8 mouse cellular contexts compared by ENCODE assay signal in the genomic region with DNA sequence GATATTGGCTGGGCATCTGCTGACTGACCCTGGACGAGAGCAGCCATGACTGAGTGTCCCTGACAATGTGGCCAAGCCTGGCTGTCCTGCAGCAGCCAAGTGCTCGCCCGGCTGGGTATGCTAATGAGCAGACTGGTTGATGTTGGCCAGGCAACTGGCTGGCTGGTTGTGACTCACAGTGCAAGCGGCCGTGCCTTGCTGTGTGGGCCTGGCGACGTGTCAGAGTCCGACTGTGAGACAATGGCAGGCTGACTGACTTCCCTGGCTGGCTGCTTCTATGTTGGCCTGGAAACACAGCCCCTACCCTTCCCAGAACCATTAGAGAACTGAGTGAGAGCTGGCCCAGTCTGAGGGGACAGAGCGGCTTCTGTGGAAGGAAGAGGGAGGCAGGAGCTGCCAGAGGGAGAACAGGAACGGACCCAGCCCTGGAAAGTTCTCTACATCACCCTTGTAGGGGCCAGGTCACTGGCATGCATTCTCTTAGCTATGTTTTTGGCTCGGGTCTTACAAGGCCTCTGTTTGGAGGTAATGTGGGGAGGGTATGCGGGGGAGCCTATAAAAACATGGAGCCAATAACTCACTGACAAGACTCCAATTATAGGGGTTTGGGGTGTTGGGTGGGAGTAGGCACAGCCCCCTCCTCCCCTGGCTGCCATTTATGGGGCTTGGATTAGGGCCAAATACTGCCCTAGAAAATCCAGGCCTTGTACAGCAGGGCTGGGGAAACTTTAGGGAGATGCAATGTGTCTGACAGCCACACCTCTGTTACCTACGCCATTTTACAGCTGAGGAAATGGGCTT.
DNase-seq lines count a peak whose midpoint lies in the region; ATAC-seq lines count a peak whose summit lies in the region.

No protein-coding gene starts in this region.

- no peaks in the 10 kb centered on the region for H3K27me3 ChIP-seq in forebrain, embryonic 11.5 days (ENCODE audit: control insufficient read depth, insufficient read depth, low read length)
- H3K27me3 ChIP-seq in heart, embryonic 13.5 days (replicated peaks) = no peaks in the 10 kb centered on the region
- no peaks in the 10 kb centered on the region for H3K27me3 ChIP-seq in kidney, embryonic 16.5 days (ENCODE audit: insufficient read depth, low read length)
- H3K27me3 ChIP-seq in limb, embryonic 11.5 days (ENCODE audit: control insufficient read depth, insufficient read depth, low read length) = no peaks in the 10 kb centered on the region
- peaks cover 17% of the 10 kb centered on the region for H3K27me3 ChIP-seq in neural tube, embryonic 15.5 days (replicated peaks)

- no peak overlapping the region for H3K9ac ChIP-seq in forebrain, embryonic 11.5 days (ENCODE audit: low read length)
- peak overlapping the region; percentile 6; the same call in 1 of the 2 replicates for H3K9ac ChIP-seq in heart, embryonic 13.5 days
- H3K9ac ChIP-seq in kidney, embryonic 16.5 days (replicated peaks; ENCODE audit: low read length) = no peak overlapping the region
- peak overlapping the region; percentile 34 for H3K9ac ChIP-seq in limb, embryonic 11.5 days (ENCODE audit: low read length)
- no peak overlapping the region for H3K9ac ChIP-seq in neural tube, embryonic 15.5 days (replicated peaks)

- no peaks in the 10 kb centered on the region for H3K9me3 ChIP-seq in forebrain, embryonic 11.5 days (ENCODE audit: control insufficient read depth, low read length)
- no peaks in the 10 kb centered on the region for H3K9me3 ChIP-seq in heart, embryonic 13.5 days
- no peaks in the 10 kb centered on the region for H3K9me3 ChIP-seq in kidney, embryonic 16.5 days (ENCODE audit: low read length)
- no peaks in the 10 kb centered on the region for H3K9me3 ChIP-seq in limb, embryonic 11.5 days (ENCODE audit: control insufficient read depth, low read length)
- H3K9me3 ChIP-seq in neural tube, embryonic 15.5 days (replicated peaks) = no peaks in the 10 kb centered on the region

- peak; percentile 72 for DNase-seq in cerebellum, adult 11 months
- DNase-seq in forebrain, embryonic 11.5 days (ENCODE audit: low spot score) = peak; percentile 78
- peak; percentile 67 for DNase-seq in limb, embryonic 11.5 days (ENCODE audit: low spot score)
- no peak for DNase-seq in c-Kit-positive CD71-positive TER-119-positive erythroid progenitor cells, embryonic 14.5 days (ENCODE audit: low spot score)
- DNase-seq in spleen, postnatal 10 days (ENCODE audit: low spot score in 2 of 2) = no peak

- WGBS in forebrain, embryonic 11.5 days = 49% methylated on average over 13 of the region's 13 CpGs
- 39% methylated on average over 13 of the region's 13 CpGs for WGBS in heart, embryonic 13.5 days
- 31% methylated on average over 13 of the region's 13 CpGs for WGBS in kidney, embryonic 16.5 days
- WGBS in limb, embryonic 11.5 days = 23% methylated on average over 13 of the region's 13 CpGs
- 22% methylated on average over 13 of the region's 13 CpGs for WGBS in neural tube, embryonic 15.5 days

- no peak overlapping the region for H3K27ac ChIP-seq in forebrain, embryonic 11.5 days (ENCODE audit: low read depth, low read length)
- H3K27ac ChIP-seq in heart, embryonic 13.5 days (replicated peaks) = no peak overlapping the region; the same call in 1 of the 2 replicates
- H3K27ac ChIP-seq in kidney, embryonic 16.5 days (ENCODE audit: low read length) = no peak overlapping the region
- peak overlapping the region; percentile 78 for H3K27ac ChIP-seq in limb, embryonic 11.5 days (replicated peaks; ENCODE audit: low read depth, low read length)
- H3K27ac ChIP-seq in neural tube, embryonic 15.5 days (replicated peaks) = peak overlapping the region; percentile 43; the same call in 1 of the 2 replicates

- H3K4me3 ChIP-seq in forebrain, embryonic 11.5 days (ENCODE audit: low read depth, low read length) = no peak overlapping the region
- H3K4me3 ChIP-seq in heart, embryonic 13.5 days = no peak overlapping the region
- H3K4me3 ChIP-seq in kidney, embryonic 16.5 days (ENCODE audit: low read length) = no peak overlapping the region
- no peak overlapping the region for H3K4me3 ChIP-seq in limb, embryonic 11.5 days (ENCODE audit: low read depth, low read length)
- H3K4me3 ChIP-seq in neural tube, embryonic 15.5 days (replicated peaks) = no peak overlapping the region

- no peaks in the 10 kb centered on the region; the same call in 1 of the 2 replicates for H3K4me1 ChIP-seq in forebrain, embryonic 11.5 days (replicated peaks; ENCODE audit: control insufficient read depth, insufficient read depth, low read length)
- H3K4me1 ChIP-seq in heart, embryonic 13.5 days = peaks cover 74% of the 10 kb centered on the region
- peaks cover 59% of the 10 kb centered on the region for H3K4me1 ChIP-seq in kidney, embryonic 16.5 days (ENCODE audit: insufficient read depth, low read length)
- peaks cover 59% of the 10 kb centered on the region for H3K4me1 ChIP-seq in limb, embryonic 11.5 days (ENCODE audit: control insufficient read depth, insufficient read depth, low read length)
- peaks cover 34% of the 10 kb centered on the region for H3K4me1 ChIP-seq in neural tube, embryonic 15.5 days

- H3K36me3 ChIP-seq in forebrain, embryonic 11.5 days (ENCODE audit: control insufficient read depth, insufficient read depth, low read length) = no peaks in the 10 kb centered on the region
- no peaks in the 10 kb centered on the region for H3K36me3 ChIP-seq in heart, embryonic 13.5 days
- no peaks in the 10 kb centered on the region for H3K36me3 ChIP-seq in kidney, embryonic 16.5 days (ENCODE audit: insufficient read depth, low read length)
- no peaks in the 10 kb centered on the region for H3K36me3 ChIP-seq in limb, embryonic 11.5 days (ENCODE audit: control insufficient read depth, insufficient read depth, low read length)
- H3K36me3 ChIP-seq in neural tube, embryonic 15.5 days = no peaks in the 10 kb centered on the region

- no peak overlapping the region for H3K4me2 ChIP-seq in forebrain, embryonic 11.5 days (ENCODE audit: low read depth, low read length, severe bottlenecking)
- no peak overlapping the region for H3K4me2 ChIP-seq in heart, embryonic 13.5 days
- no peak overlapping the region for H3K4me2 ChIP-seq in kidney, embryonic 16.5 days (replicated peaks; ENCODE audit: low read depth, low read length)
- peak overlapping the region; percentile 23; the same call in 1 of the 2 replicates for H3K4me2 ChIP-seq in limb, embryonic 11.5 days (ENCODE audit: low read depth, severe bottlenecking)
- H3K4me2 ChIP-seq in neural tube, embryonic 15.5 days = no peak overlapping the region

- ATAC-seq in forebrain, embryonic 11.5 days (replicated peaks; ENCODE audit: low FRiP score) = peak; percentile 77
- ATAC-seq in heart, embryonic 13.5 days (ENCODE audit: extremely low read depth, insufficient number of reproducible peaks, low FRiP score, low TSS enrichment) = 0 out of 2 replicates have a peak, but pooled peaks have one; percentile 22
- peak; percentile 57 for ATAC-seq in kidney, embryonic 16.5 days (ENCODE audit: low FRiP score, low TSS enrichment)
- ATAC-seq in limb, embryonic 11.5 days (ENCODE audit: insufficient number of reproducible peaks, low FRiP score, low TSS enrichment, low read depth) = peak; percentile 52
- peak; percentile 89 for ATAC-seq in neural tube, embryonic 15.5 days (ENCODE audit: low FRiP score)

Comparison
In these comparisons a context has a peak if more than half of its experiments do, and no peak if none do; other contexts are left out.
1. DNase-seq: peak in cerebellum, adult 11 months (single experiment), forebrain, embryonic 11.5 days (single experiment) and limb, embryonic 11.5 days (single experiment); none in c-Kit-positive CD71-positive TER-119-positive erythroid progenitor cells, embryonic 14.5 days (single experiment) and spleen, postnatal 10 days (0 of 2).
2. ATAC-seq: peak in every context shown above with its lines; median percentile 89 in neural tube, embryonic 15.5 days; 77 in forebrain, embryonic 11.5 days; 57 in kidney, embryonic 16.5 days; 52 in limb, embryonic 11.5 days; 22 in heart, embryonic 13.5 days.
3. H3K27ac ChIP-seq: peak in limb, embryonic 11.5 days (single experiment) and neural tube, embryonic 15.5 days (single experiment); none in forebrain, embryonic 11.5 days (single experiment), heart, embryonic 13.5 days (single experiment) and kidney, embryonic 16.5 days (single experiment).
4. H3K9ac ChIP-seq: peak in heart, embryonic 13.5 days (single experiment) and limb, embryonic 11.5 days (single experiment); none in forebrain, embryonic 11.5 days (single experiment), kidney, embryonic 16.5 days (single experiment) and neural tube, embryonic 15.5 days (single experiment).